Mouse (Mus musculus) yolk sac, embryonic 10.5 days (tissue): ENCODE data around the gene Morf4l2.
"Not testable (repeated sequence)": the region's sequence is repeated elsewhere in the genome, so short reads cannot be mapped to it uniquely, and the experiment has no call there.

Experiments
- DNase-seq: peaks from one replicate; pipeline ENCODE4 v3.0.0-alpha.2; 2017; ENCODE audit warnings: low spot score

The Morf4l2 gene

DNA sequence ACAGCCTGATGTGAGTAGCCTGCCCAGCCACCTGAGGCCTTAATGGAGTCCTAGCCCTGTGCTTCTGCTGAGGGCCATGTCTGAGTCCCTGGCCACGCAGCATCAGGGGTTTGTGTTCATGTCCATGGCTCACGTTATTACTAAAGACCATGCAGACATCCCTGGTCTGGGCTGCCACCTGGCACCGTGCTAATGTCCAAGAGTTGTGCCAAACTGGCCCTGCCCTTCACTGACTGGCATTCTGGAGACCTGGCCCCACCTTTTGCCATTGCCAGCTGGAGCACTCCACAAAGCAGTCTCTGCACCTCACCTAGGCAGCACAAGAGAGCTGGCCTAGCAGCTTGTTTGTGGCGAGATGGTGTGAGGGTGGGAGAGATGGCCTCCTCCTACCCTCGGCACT is 50.3 kb downstream of the Morf4l2 start:
- DNase-seq: no peak

DNA sequence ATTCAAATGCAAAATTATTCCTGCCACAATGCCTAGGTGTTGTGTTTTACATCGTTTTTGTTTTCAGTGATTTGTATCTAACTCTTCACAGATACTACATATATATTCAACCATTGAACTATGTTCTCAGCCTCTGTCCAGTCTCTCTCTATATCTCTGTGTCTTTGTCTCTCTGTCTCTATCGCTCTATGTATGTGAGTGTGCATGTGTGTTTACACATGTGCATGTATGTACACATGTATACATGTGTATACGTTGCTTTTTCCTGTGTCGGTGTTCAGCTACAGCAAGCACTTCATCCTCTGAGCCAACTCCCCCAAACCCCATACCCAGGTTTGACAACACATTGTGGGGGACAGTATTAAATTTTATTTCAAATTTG is 51.2 kb downstream of the Morf4l2 start:
- no peak for DNase-seq

DNA sequence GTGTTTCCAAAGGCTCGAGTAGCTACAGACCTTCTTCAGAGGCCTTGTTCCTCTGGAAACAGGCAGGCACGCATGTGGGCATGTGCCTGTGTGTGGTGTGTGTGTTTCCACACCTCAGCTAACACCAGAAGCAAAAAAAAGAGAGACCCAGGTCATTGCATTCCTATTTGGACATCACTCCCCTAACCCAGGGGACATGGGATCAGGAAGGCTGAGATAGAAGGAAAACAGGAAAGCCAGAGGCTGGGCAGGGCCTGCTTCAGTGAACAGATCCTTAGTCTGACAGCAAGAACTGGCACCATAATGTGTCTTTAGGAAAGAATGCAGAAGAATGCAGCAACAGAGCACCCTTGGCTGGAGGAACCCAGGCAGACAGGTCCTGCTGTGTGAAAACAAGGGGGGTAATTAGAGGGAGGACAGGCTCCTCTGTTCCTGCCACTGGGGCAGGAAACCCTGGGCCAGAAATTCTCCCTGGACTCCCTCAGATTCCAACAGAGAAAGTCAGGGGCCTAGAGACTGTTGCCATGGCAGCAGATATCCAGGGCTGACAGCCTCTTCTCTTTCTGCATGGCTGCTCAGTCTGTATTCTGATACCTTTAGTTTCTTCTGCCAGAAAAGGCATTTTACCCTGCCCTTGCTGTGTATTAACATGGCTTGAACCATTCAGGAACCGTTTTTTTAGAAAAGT is 51.7 kb downstream of the Morf4l2 start:
- not testable (repeated sequence) for DNase-seq
